Mouse (Mus musculus) retina, embryonic 14.5 days (tissue): ENCODE measurements around the gene Ube2cbp.

Experiments
- DNase-seq: peaks from one replicate; pipeline ENCODE4 v3.0.0-alpha.2; 2015; ENCODE audit warnings: low spot score

Ube2cbp gene

GRCm38 (mm10) chr9:86319516-86320140 lies 145.1 kb downstream of the Ube2cbp start:
- peak; percentile 17 for DNase-seq

GRCm38 (mm10) chr9:86315700-86316099 lies 149.1 kb downstream of the Ube2cbp start:
- no peak for DNase-seq

GRCm38 (mm10) chr9:86308616-86309015 lies 156.1 kb downstream of the Ube2cbp start:
- DNase-seq = no peak

GRCm38 (mm10) chr9:86306556-86306955 lies 158.2 kb downstream of the Ube2cbp start:
- no peak for DNase-seq

DNA sequence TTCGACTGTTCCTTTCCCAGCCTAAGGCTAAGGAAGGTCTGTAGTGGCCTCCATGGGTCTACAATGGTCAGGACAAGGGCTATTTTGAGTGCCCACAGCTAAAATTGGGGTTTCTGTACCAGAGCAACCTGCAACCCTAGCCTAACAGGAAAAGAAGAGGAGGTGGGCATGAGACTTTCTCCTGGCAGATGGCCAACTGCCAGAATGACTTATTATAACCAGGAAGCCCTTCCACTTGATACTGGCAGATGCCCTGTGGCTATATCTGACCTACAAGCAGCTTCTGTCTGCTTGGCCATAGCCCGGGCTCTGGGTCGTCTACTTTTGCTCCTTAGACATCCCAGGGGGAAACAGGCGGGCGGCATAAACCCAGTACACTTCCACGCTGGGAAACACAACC lies 163.3 kb downstream of the Ube2cbp start:
- no peak for DNase-seq

DNA sequence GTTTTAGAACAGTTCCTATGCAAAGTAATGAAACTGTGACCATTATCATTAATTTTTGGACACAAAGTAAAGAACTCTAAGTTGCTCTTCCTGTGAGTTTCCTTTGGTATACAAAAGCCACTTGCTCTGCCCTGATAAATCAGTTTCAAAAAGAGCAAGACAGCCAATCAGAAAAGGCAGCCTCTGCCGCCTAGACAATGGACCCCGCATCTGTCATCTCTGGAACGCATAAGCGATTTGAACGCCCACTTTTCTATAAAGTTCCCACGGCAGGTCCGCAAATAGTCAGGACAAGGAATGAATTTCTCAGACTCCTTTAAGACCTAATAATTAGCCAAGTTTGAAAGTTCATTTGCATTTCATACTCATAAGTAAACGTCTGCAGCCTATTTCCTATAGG lies 166.2 kb downstream of the Ube2cbp start:
- DNase-seq = peak; percentile 55

DNA sequence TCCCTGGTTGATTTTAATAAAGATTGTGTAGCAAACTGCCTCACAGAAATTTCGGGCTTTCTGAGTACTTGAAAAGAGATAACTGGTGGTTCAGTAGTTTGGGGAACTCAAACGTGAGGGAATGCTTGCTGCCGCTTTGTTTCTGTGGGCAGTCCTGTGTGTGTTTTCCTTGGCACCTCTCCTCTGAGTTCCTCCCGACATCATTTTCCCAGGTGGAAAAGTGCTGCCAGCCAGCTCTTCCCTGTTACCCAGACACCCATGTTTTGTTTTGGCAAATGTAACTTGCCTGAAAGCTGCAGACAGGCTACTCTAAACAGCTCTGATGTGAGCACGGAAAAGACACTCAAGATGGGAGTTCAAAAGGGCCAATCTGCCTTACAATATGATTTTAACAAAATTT lies 166.6 kb downstream of the Ube2cbp start:
- peak; percentile 16 for DNase-seq

- no peak for DNase-seq
Observed at GRCm38 (mm10) chr9:86296683-86297638, 167.8 kb downstream of the Ube2cbp start.

DNA sequence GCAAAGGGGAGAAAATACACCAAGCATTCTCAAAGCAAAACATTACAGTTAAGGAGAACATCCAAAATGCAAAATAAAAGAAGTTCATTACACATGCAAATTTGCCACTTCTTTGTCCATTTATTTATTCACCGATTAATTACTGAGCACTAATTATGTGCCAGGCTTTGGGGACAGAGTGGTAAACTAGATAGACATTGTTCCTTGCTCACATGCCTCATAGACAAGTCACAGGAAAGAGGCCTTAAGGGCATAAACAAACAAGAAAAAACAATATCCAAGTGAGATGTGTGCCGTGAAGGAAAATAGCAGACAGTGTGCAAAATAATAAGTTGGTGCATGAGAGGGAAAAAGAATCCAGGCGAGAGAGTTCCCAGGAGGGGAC lies 177.2 kb downstream of the Ube2cbp start:
- no peak for DNase-seq

- no peak for DNase-seq
Observed at GRCm38 (mm10) chr9:86286830-86287569, 177.8 kb downstream of the Ube2cbp start.

DNA sequence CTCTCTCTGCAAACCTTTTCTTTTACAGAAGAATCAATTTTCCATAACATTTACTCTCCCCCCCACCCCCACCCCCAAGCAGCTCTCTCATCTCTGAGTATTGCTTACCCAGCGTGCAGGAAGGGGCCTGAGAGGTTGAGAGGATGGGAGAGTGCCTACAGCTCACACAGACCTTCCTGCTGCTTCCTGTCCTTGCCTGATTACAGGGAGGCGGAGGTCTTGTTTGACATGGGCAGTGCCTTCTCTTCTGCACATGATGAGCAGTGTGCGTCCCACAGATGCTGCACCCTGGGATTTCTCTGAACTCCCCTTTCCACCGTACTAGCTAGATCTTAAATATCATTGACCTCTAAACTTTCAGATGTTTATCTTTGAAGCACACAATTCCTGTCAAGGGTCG lies 182.2 kb downstream of the Ube2cbp start:
- no peak for DNase-seq

- DNase-seq = no peak
Observed at GRCm38 (mm10) chr9:86281147-86281467, 183.6 kb downstream of the Ube2cbp start.

DNA sequence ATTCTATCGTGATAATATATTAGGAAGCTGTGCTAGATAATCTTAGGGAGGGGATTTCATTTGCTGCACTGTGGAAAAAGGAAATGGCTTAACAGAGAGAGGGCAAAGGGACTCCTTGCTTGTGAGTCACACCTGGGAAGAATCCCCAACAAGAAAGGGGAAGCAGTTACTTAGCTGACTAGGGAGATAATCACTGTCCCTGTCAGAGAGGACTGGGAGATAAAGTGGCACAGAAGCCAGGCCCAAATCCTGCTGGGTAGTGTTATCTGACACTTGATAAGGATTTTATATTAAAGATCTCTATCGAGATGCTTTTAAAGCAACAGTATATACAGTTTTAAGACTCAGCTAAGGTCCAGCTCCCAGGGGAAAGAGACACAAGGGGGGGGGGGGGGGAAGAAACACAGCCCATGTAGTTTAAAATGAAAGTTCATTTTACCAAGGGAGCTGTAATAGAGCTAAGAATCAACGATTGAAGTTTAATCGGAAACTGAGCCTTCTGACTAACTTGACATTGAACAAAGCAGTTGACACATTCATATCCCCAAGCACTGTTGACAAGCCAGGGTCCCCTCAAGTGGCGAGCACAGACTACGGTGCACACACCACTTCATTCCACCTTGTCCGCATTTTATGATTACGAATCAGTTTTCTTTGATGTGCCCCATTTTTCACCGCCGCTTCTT lies 184.1 kb downstream of the Ube2cbp start:
- DNase-seq = no peak

DNA sequence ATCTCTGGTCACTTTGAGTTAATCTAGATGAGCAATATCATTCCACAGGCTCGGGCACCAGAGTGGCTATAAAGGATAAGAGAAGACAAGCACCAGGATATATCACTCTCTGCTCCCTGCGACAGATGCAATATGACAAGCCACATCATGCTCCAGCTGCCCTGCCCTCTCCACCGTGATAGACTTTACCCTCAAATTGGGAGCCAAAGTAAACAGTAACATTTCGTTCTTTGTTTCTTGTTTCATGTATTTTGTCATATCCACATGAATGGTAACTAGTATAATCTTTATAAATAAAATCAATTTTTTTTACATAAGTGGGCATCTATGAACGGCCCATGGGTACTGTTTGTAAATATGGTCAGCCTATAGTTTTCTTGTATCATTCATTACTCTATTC lies 195.2 kb downstream of the Ube2cbp start:
- no peak for DNase-seq

DNA sequence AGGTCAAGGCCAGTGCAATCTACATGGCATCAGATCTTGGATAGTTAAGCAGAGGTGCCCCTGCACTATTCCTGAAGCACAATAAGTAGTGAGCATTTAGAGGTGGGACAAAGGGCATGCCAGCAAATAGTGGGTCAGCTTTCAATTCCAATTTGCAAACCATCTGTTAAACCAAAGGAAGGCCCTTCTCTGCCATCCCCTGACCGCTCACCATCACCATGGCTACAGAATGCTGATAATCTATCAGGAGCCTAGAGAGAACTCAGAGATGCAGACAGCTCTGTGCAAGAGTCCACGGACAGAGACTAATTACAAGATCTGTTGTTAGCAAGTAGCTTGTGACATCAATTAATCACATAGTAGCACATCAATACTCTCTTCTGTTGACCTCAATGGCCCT lies 198.1 kb downstream of the Ube2cbp start:
- DNase-seq = peak; percentile 63
